Mouse (Mus musculus): ENCODE measurements around the gene Mcu. TPM values are rescaled to one million over a fixed set of nuclear protein-coding genes. Genes with fewer than 3 reads are reported as not detected.

The Mcu gene
- polyA plus RNA-seq, 1 experiment from 2014 or later = 65.2 TPM

DNA sequence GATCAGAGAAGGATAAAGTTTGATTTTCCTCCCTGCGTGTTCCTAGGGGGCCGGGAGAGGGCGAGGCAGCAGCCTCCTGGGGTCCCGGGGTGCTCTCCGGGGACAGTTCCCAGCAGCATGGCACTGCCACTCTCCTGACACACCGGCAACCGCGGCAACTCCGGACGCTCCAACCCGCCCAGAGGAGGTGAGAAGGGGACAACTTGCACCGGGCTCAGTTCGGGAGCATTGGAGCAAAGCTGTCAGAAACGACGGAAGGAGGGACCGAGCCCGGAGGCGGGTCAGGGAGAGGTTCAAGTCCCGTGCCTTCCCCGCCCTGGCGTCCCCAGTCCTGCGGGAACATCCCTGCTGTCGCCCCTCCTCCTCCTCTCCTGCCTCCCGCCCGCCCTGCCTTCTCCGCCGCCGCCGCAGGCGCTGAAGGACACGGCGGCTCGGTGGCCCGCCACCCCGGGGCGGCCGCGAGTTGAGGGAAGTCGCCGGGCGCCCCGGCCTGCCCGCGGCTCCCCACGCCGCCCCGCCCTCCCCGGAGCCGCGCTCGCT is 441 bp downstream of the Mcu start, which contains the start of gene Gm10322:
Gene Gm10322, plus strand, starts transcription at position 83 of the 540 bp plus-strand sequence.
- peaks cover 14% of the 10 kb centered on the region; the same call in 1 of the 2 replicates for H3K4me1 ChIP-seq (replicated peaks; ENCODE audit: control insufficient read depth, insufficient read depth, low read length)
- peak; percentile 83 for ATAC-seq
- H3K27ac ChIP-seq (ENCODE audit: low read depth, low read length) = peak within 1 kb of the TSS; percentile 96
- WGBS = under 1% methylated on average over 46 of the region's 51 CpGs
- H3K9me3 ChIP-seq (ENCODE audit: control insufficient read depth) = no peaks in the 10 kb centered on the region
- no peaks in the 10 kb centered on the region for H3K27me3 ChIP-seq (replicated peaks; ENCODE audit: control insufficient read depth, insufficient read depth, low read length)
- H3K4me3 ChIP-seq (ENCODE audit: low read depth, low read length) = peak within 1 kb of the TSS; percentile 93
- H3K9ac ChIP-seq (ENCODE audit: low read depth, low read length) = peak within 1 kb of the TSS; percentile 96
- H3K4me2 ChIP-seq (replicated peaks; ENCODE audit: low read depth) = peak within 1 kb of the TSS; percentile 88
- H3K36me3 ChIP-seq (ENCODE audit: control insufficient read depth, insufficient read depth) = no peaks in the 10 kb centered on the region
- peak; percentile 52 for TF ChIP-seq CTCF (IDR thresholded peaks at IDR 0.05; ENCODE audit: low read depth)

DNA sequence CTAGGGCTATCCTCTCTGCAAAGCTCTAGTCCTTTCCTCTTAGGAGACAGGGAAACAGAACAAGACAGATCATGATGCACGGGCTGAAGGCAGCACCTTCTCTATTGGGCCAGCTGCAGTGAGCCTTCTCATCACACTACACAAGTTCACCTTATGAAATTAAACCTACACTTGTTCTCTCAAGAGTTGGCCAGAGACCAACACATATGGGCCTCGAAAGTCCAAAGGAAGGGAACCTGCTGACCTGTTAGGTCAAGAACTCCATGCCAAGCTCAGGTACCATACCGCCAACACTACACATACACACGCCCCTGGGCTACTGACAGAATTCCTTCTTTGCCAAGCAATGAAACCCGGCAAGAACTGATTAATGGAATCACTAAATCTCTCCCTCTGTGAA is 1.1 kb downstream of the Mcu start:
- no peak for ATAC-seq
- WGBS = 23% methylated on average over 5 of the region's 5 CpGs
- H3K36me3 ChIP-seq (ENCODE audit: control insufficient read depth, insufficient read depth) = no peaks in the 10 kb centered on the region

DNA sequence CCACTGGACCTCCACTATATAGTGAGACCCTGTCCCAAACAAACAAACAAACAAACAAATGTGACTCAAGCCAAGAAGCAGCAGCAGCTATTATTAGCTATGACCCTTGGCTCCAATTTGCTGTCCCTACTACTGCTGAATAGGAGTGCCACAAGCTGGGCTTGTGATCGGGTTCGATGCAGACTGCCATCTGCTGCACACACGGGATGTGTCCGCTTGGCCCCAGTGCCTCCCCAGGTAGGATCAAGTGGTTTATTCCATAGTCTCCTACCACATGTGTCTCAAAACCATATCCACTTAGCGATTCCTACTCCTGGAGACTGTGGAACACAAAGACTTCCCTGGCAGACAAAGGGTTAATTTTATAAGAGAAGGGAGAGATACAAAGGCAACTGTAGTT is 2.4 kb downstream of the Mcu start:
- no peak overlapping the region for H3K27ac ChIP-seq (ENCODE audit: low read depth, low read length)
- H3K27me3 ChIP-seq (replicated peaks; ENCODE audit: control insufficient read depth, insufficient read depth, low read length) = no peaks in the 10 kb centered on the region
- no peaks in the 10 kb centered on the region for H3K9me3 ChIP-seq (ENCODE audit: control insufficient read depth)
- ATAC-seq = no peak
- H3K4me2 ChIP-seq (replicated peaks; ENCODE audit: low read depth) = peak overlapping the region; percentile 88
- H3K4me1 ChIP-seq (replicated peaks; ENCODE audit: control insufficient read depth, insufficient read depth, low read length) = peaks cover 14% of the 10 kb centered on the region; the same call in 1 of the 2 replicates
- H3K9ac ChIP-seq (ENCODE audit: low read depth, low read length) = no peak overlapping the region
- TF ChIP-seq CTCF (IDR thresholded peaks at IDR 0.05; ENCODE audit: low read depth) = peak; percentile 50
- no peak overlapping the region for H3K4me3 ChIP-seq (ENCODE audit: low read depth, low read length)
- H3K36me3 ChIP-seq (ENCODE audit: control insufficient read depth, insufficient read depth) = no peaks in the 10 kb centered on the region
- 65% methylated on average over 5 of the region's 5 CpGs for WGBS

More for the DNA sequence above, 1.1 kb downstream of the Mcu start:
- H3K4me2 ChIP-seq (replicated peaks; ENCODE audit: low read depth) = peak overlapping the region; percentile 88
- H3K27me3 ChIP-seq (replicated peaks; ENCODE audit: control insufficient read depth, insufficient read depth, low read length) = no peaks in the 10 kb centered on the region
- H3K9me3 ChIP-seq (ENCODE audit: control insufficient read depth) = no peaks in the 10 kb centered on the region
- no peak for TF ChIP-seq CTCF (IDR thresholded peaks at IDR 0.05; ENCODE audit: low read depth)
- peak overlapping the region; percentile 96; the same call in 1 of the 2 replicates for H3K27ac ChIP-seq (ENCODE audit: low read depth, low read length)
- peaks cover 14% of the 10 kb centered on the region; the same call in 1 of the 2 replicates for H3K4me1 ChIP-seq (replicated peaks; ENCODE audit: control insufficient read depth, insufficient read depth, low read length)
- peak overlapping the region; percentile 96 for H3K9ac ChIP-seq (ENCODE audit: low read depth, low read length)
- H3K4me3 ChIP-seq (ENCODE audit: low read depth, low read length) = peak overlapping the region; percentile 93

DNA sequence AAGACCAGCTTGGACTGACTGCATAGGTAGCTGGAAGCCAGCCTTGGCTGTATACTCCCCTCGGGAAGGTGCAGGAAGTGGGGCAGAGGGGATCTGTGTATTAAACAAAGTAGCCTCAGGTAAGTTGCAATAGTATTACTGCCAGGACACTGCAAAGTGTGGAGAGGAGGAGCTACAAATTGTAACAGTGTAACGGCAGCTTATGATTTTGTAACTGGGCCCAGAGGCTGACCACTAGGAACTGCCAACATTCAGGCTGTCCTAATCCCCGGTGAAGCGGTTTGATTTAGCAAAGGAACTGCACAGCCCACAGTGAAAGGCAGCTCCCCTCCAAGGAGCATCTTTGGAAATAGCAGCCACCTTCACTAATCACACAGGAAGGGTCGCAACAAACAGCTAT is 3.2 kb downstream of the Mcu start:
- H3K9ac ChIP-seq (ENCODE audit: low read depth, low read length) = no peak overlapping the region
- no peaks in the 10 kb centered on the region for H3K9me3 ChIP-seq (ENCODE audit: control insufficient read depth)
- ATAC-seq = no peak
- H3K27me3 ChIP-seq (replicated peaks; ENCODE audit: control insufficient read depth, insufficient read depth, low read length) = no peaks in the 10 kb centered on the region
- WGBS = 66% methylated on average over 5 of the region's 5 CpGs
- no peak overlapping the region for H3K4me3 ChIP-seq (ENCODE audit: low read depth, low read length)
- H3K36me3 ChIP-seq (ENCODE audit: control insufficient read depth, insufficient read depth) = no peaks in the 10 kb centered on the region
- peaks cover 14% of the 10 kb centered on the region; the same call in 1 of the 2 replicates for H3K4me1 ChIP-seq (replicated peaks; ENCODE audit: control insufficient read depth, insufficient read depth, low read length)
- no peak overlapping the region for H3K27ac ChIP-seq (ENCODE audit: low read depth, low read length)
- no peak overlapping the region for H3K4me2 ChIP-seq (replicated peaks; ENCODE audit: low read depth)
- TF ChIP-seq CTCF (IDR thresholded peaks at IDR 0.05; ENCODE audit: low read depth) = no peak

DNA sequence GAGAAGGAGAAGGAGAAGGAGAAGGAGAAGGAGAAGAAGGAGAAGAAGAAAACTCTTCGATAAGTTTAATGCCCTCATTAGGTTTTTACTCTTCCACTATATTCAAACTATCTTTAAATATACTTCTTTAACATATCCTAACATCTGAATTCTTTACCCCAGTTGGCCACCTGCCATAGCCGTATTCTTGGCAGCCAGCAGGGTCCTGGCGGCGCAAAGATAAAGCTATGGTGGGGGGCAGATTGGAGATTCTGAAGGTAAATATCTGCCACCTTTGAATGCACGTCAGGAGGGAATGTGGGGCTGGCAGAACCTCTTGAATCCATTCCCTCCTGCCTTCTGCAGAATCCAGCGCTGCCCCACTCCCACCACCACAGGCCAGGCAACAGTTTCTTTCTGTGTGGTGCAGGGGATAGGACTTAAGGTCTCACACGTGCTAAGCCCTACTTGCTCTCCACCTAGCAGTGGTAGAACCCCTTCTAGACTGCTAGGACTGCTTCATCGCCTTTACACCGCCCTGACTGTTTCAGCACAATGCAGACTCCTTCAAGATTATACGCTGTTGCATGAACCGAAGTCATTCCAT is 11.5 kb downstream of the Mcu start:
- WGBS = 70% methylated on average over 11 of the region's 11 CpGs
- no peaks in the 10 kb centered on the region for H3K36me3 ChIP-seq (ENCODE audit: control insufficient read depth, insufficient read depth)
- H3K27ac ChIP-seq (ENCODE audit: low read depth, low read length) = no peak overlapping the region
- no peaks in the 10 kb centered on the region for H3K9me3 ChIP-seq (ENCODE audit: control insufficient read depth)
- peaks cover 4% of the 10 kb centered on the region; the same call in 1 of the 2 replicates for H3K4me1 ChIP-seq (replicated peaks; ENCODE audit: control insufficient read depth, insufficient read depth, low read length)
- no peak for TF ChIP-seq CTCF (IDR thresholded peaks at IDR 0.05; ENCODE audit: low read depth)
- no peak for ATAC-seq
- no peak overlapping the region for H3K9ac ChIP-seq (ENCODE audit: low read depth, low read length)
- H3K4me2 ChIP-seq (replicated peaks; ENCODE audit: low read depth) = no peak overlapping the region
- H3K4me3 ChIP-seq (ENCODE audit: low read depth, low read length) = no peak overlapping the region
- H3K27me3 ChIP-seq (replicated peaks; ENCODE audit: control insufficient read depth, insufficient read depth, low read length) = no peaks in the 10 kb centered on the region

DNA sequence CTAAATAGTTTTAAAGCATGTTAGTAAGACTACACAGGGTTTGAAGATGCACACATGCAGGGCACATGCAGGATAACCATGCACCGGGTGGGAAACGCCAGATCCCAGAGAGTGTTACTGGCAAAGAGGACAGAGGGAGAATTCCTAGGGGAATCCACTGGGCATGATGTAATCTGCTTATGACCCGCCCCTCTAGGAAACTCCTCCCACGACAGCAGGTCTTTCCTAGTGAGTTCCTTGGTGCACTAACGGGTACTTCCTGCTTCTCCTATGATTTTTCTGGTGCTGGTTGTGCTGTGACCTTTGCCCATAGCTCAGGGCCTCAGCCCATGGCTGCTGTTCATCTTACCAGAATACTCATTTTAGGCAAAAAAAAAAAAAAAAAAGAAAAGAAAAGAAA is 12.6 kb downstream of the Mcu start:
- 39% methylated on average over 5 of the region's 5 CpGs for WGBS
- Histone ChIP-seq H3K9me3 (ENCODE audit: control insufficient read depth) (no peaks in the 10 kb centered on the region), H3K27me3 (replicated peaks; ENCODE audit: control insufficient read depth, insufficient read depth, low read length) (no peaks in the 10 kb centered on the region), H3K27ac (ENCODE audit: low read depth, low read length) (no peak overlapping the region), H3K4me3 (ENCODE audit: low read depth, low read length) (no peak overlapping the region), H3K36me3 (ENCODE audit: control insufficient read depth, insufficient read depth) (no peaks in the 10 kb centered on the region), H3K4me2 (replicated peaks; ENCODE audit: low read depth) (no peak overlapping the region), H3K9ac (ENCODE audit: low read depth, low read length) (no peak overlapping the region), H3K4me1 (replicated peaks; ENCODE audit: control insufficient read depth, insufficient read depth, low read length) (peaks cover 4% of the 10 kb centered on the region; the same call in 1 of the 2 replicates)
- TF ChIP-seq CTCF (IDR thresholded peaks at IDR 0.05; ENCODE audit: low read depth) = no peak
- peak; percentile 81 for ATAC-seq

Measured in intestine, postnatal 0 days (tissue).